Mouse (Mus musculus) cortical plate, adult 2 months (tissue): ENCODE measurements around the gene Lce3f. TPM values are rescaled to one million over a fixed set of nuclear protein-coding genes. Genes with fewer than 3 reads are reported as not detected.
A peak's percentile ranks its signal among the peaks of the same experiment; 100 is the strongest.

Experiments used
- H3K27ac ChIP-seq: fragments of 200-500 bp; 2 replicates; pipeline ENCODE4 v1.5.1; 2012; ENCODE audit warnings: low read length, control low read depth, inconsistent platforms; ENCODE audit not compliant: insufficient read depth
- H3K4me1 ChIP-seq: fragments of 200-500 bp; 2 replicates; pipeline ENCODE4 v1.6.1; 2011; ENCODE audit warnings: low read length; ENCODE audit not compliant: control insufficient read depth, insufficient read depth
- H3K4me3 ChIP-seq: fragments of 200-500 bp; 2 replicates; pipeline ENCODE4 v1.5.1; 2011; ENCODE audit warnings: mild to moderate bottlenecking, low read length, control low read depth; ENCODE audit not compliant: insufficient read depth
- CTCF ChIP-seq: fragments of 200-500 bp; IDR thresholded peaks from 2 replicates; pipeline ENCODE4 v1.5.1; 2011; ENCODE audit warnings: mild to moderate bottlenecking, control low read depth, low read length; ENCODE audit not compliant: insufficient read depth; ENCODE audit errors: extremely low read depth
- POLR2A ChIP-seq: fragments of 200-500 bp; IDR thresholded peaks from 2 replicates; pipeline ENCODE4 v1.6.1; 2011; ENCODE audit warnings: mild to moderate bottlenecking, low read length, control low read depth; ENCODE audit not compliant: insufficient read depth; ENCODE audit errors: extremely low read depth
- polyA plus RNA-seq: library from polyadenylated mRNA; depleted of rRNA; stranded (reverse); fragments of >200 nt; gene quantifications from 2 replicates; pipeline ENCODE4 v1.2.3, GENCODE M21; 2012; rRNA removed

The Lce3f gene
- polyA plus RNA-seq, 1 experiment: not detected

GRCm38 (mm10) chr3:93015460-93016104, 23.6 kb downstream of the Lce3f start, which contains the start of gene Crct1:
Gene Crct1 (minus strand): TSS chr3:93015687.
- no peak for TF ChIP-seq CTCF
- no peak for TF ChIP-seq POLR2A
- Histone ChIP-seq H3K4me3 (peak within 1 kb of the TSS; percentile 37; the same call in 1 of the 2 replicates), H3K27ac (no peak within 1 kb of the TSS), H3K4me1 (no peaks in the 10 kb centered on the region)

- TF ChIP-seq POLR2A (no peak), CTCF (no peak)
- H3K4me1 ChIP-seq: no peaks in the 10 kb centered on the region
- H3K4me3 ChIP-seq: no peak within 1 kb of the TSS
- no peak within 1 kb of the TSS for H3K27ac ChIP-seq
Measured at GRCm38 (mm10) chr3:93018960-93019359, 26.9 kb downstream of the Lce3f start, which contains the start of gene Lce1m. Gene Lce1m (minus strand): TSS chr3:93019060.

- H3K4me1 ChIP-seq: no peaks in the 10 kb centered on the region
- TF ChIP-seq POLR2A (no peak), CTCF (no peak)
- H3K4me3 ChIP-seq: no peak overlapping the region
- no peak overlapping the region for H3K27ac ChIP-seq
Measured at GRCm38 (mm10) chr3:93021171-93021570, 29.1 kb downstream of the Lce3f start.

GRCm38 (mm10) chr3:93023411-93024184, 31.6 kb downstream of the Lce3f start:
- no peak overlapping the region for H3K4me3 ChIP-seq
- 0 out of 2 replicates have a peak overlapping the region, but pooled peaks have one; percentile 65 for H3K27ac ChIP-seq
- no peaks in the 10 kb centered on the region for H3K4me1 ChIP-seq
- no peak for TF ChIP-seq POLR2A
- no peak for TF ChIP-seq CTCF

GRCm38 (mm10) chr3:93025486-93025885, 33.5 kb downstream of the Lce3f start:
- H3K27ac ChIP-seq: no peak overlapping the region
- H3K4me3 ChIP-seq: no peak overlapping the region
- no peak for TF ChIP-seq POLR2A
- TF ChIP-seq CTCF: no peak
- no peaks in the 10 kb centered on the region for H3K4me1 ChIP-seq

GRCm38 (mm10) chr3:93031450-93031849, 39.4 kb downstream of the Lce3f start:
- H3K4me1 ChIP-seq: no peaks in the 10 kb centered on the region
- H3K27ac ChIP-seq: no peak overlapping the region
- TF ChIP-seq CTCF (peak; percentile 82), POLR2A (no peak)
- H3K4me3 ChIP-seq: no peak overlapping the region

Other genes starting within 250 kb of the Lce3f start
- gene Lce1g, start 239.9 kb upstream of the Lce3f start, polyA plus RNA-seq: not detected in 2 replicates
- not detected in 2 replicates for gene Lce1h, start 227.2 kb upstream of the Lce3f start, polyA plus RNA-seq
- gene Lce1i, start 213.3 kb upstream of the Lce3f start, polyA plus RNA-seq: not detected in 2 replicates
- gene Lce1j, start 201.7 kb upstream of the Lce3f start, polyA plus RNA-seq: not detected in 2 replicates
- not detected in 2 replicates for gene Lce1k, start 184.3 kb upstream of the Lce3f start, polyA plus RNA-seq
- not detected in 2 replicates for gene Kprp, start 165.0 kb upstream of the Lce3f start, polyA plus RNA-seq
- gene Lce1l, start 140.9 kb upstream of the Lce3f start, polyA plus RNA-seq: not detected in 2 replicates
- gene 2310050C09Rik, start 122.0 kb upstream of the Lce3f start, polyA plus RNA-seq: not detected in 2 replicates
- not detected in 2 replicates for gene Lce3a, start 66.0 kb upstream of the Lce3f start, polyA plus RNA-seq
- gene Lce3b, start 59.2 kb upstream of the Lce3f start, polyA plus RNA-seq: not detected in 2 replicates
- gene Lce3c, start 47.7 kb upstream of the Lce3f start, polyA plus RNA-seq: not detected in 2 replicates
- gene Lce3d, start 34.8 kb upstream of the Lce3f start, polyA plus RNA-seq: not detected in 2 replicates
- not detected in 2 replicates for gene Lce3e, start 25.2 kb upstream of the Lce3f start, polyA plus RNA-seq
- 0.21 and 0.27 TPM in 2 replicates for gene Crct1, start 23.5 kb downstream of the Lce3f start, polyA plus RNA-seq
- not detected in 2 replicates for gene Lce1m, start 26.8 kb downstream of the Lce3f start, polyA plus RNA-seq
- gene Gm4858, start 76.6 kb downstream of the Lce3f start, polyA plus RNA-seq: not detected in 2 replicates
- gene Crnn, start 152.6 kb downstream of the Lce3f start, polyA plus RNA-seq: not detected in 2 replicates
- not detected in 2 replicates for gene Flg2, start 205.1 kb downstream of the Lce3f start, polyA plus RNA-seq